Mouse (Mus musculus): Measurements from ENCODE around the gene Gm11634. TPM values are rescaled to one million over a fixed set of nuclear protein-coding genes. Genes with fewer than 3 reads are reported as not detected.
"Not testable (repeated sequence)": the region's sequence is repeated elsewhere in the genome, so short reads cannot be mapped to it uniquely, and the experiment has no call there.

Gm11634 gene
- total RNA-seq (2021) (not detected), polyA plus RNA-seq (2012; rRNA removed) (not detected in 2 replicates)
- long read RNA-seq, result 0 reads

DNA sequence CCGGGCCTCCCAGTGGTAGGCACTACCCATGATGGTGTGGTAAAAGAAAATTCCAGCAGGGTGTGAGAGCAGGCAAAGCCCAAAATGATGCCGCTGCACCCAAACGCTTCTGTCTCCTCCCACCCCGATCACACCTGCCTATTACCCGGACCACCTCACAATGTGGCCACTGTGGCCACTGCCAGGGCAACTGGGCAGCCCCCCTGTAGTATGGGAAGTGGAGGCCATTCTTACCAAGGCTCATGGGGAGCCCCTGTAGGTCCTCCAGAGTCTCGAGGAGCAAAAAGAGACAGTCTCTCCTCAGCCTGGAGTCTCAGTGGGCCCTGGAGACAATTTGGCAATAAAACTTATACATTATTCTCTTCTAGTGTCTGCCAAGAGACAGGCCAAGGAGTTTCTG, at the start of gene Gm11634:
Gm11634 (minus strand) TSS at position 101 of the 400 bp plus-strand sequence.
- DNase-seq, result no peak
- Histone ChIP-seq H3K79me2 (replicated peaks; ENCODE audit: control insufficient read depth, insufficient read depth, low read length) (no peaks in the 10 kb centered on the region), H3K27ac (no peak within 1 kb of the TSS), H3K36me3 (ENCODE audit: control insufficient read depth, insufficient read depth, low read length) (no peaks in the 10 kb centered on the region), H3K27me3 (ENCODE audit: control insufficient read depth, insufficient read depth, low read length) (no peaks in the 10 kb centered on the region), H3K4me3 (no peak within 1 kb of the TSS), H3K9ac (ENCODE audit: low read depth, low read length) (no peak within 1 kb of the TSS), H3K4me1 (ENCODE audit: control insufficient read depth, insufficient read depth, low read length) (no peaks in the 10 kb centered on the region)
- intact Hi-C loops (cut with DNase I), result no loop called here
- WGBS, result 74% methylated on average over 6 of the region's 6 CpGs
- TF ChIP-seq POLR2A (IDR thresholded peaks at IDR 0.05; ENCODE audit: insufficient read depth, low read depth, low read length), result no peak
- TF ChIP-seq EP300 (IDR thresholded peaks at IDR 0.05; ENCODE audit: insufficient read depth, low read depth, low read length), result no peak
- TF ChIP-seq CTCF (IDR thresholded peaks at IDR 0.05), result no peak

DNA sequence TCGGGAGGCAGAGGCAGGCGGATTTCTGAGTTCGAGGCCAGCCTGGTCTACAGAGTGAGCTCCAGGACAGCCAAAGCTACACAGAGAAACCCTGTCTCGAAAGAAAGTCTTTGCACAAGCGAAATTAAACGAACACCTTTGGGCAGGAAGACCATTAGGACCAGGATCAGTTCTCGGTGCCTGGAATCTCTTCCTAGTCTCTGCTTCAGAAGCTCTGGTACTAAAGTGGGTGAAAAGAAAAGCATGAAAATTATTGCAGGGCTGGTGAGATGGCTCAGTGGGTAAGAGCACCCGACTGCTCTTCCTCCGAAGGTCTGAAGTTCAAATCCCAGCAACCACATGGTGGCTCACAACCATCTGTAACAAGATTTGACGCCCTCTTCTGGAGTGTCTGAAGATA, 48.0 kb upstream of the Gm11634 start:
- 93% methylated on average over 10 of the region's 10 CpGs for WGBS
- H3K79me2 ChIP-seq (replicated peaks; ENCODE audit: control insufficient read depth, insufficient read depth, low read length); H3K4me1 ChIP-seq (ENCODE audit: control insufficient read depth, insufficient read depth, low read length); intact Hi-C loops (cut with DNase I); H3K27ac ChIP-seq; H3K27me3 ChIP-seq (ENCODE audit: control insufficient read depth, insufficient read depth, low read length); H3K9ac ChIP-seq (ENCODE audit: low read depth, low read length); H3K4me3 ChIP-seq; DNase-seq; H3K36me3 ChIP-seq (ENCODE audit: control insufficient read depth, insufficient read depth, low read length): not testable (repeated sequence)

- H3K4me1 ChIP-seq (ENCODE audit: control insufficient read depth, insufficient read depth, low read length); H3K36me3 ChIP-seq (ENCODE audit: control insufficient read depth, insufficient read depth, low read length); DNase-seq; intact Hi-C loops (cut with DNase I); H3K27me3 ChIP-seq (ENCODE audit: control insufficient read depth, insufficient read depth, low read length); H3K79me2 ChIP-seq (replicated peaks; ENCODE audit: control insufficient read depth, insufficient read depth, low read length): not testable (repeated sequence)
- 10% methylated on average over 16 of the region's 16 CpGs for WGBS
- H3K4me3 ChIP-seq, result peak overlapping the region; percentile 39; the same call in 1 of the 2 replicates
- H3K27ac ChIP-seq, result peak overlapping the region; percentile 92
- H3K9ac ChIP-seq (ENCODE audit: low read depth, low read length), result peak overlapping the region; percentile 66
These were observed 47.3 kb upstream of the Gm11634 start for GRCm38 (mm10) chr11:101646283-101646794.

- intact Hi-C loops (cut with DNase I); H3K4me1 ChIP-seq (ENCODE audit: control insufficient read depth, insufficient read depth, low read length); H3K79me2 ChIP-seq (replicated peaks; ENCODE audit: control insufficient read depth, insufficient read depth, low read length); H3K27me3 ChIP-seq (ENCODE audit: control insufficient read depth, insufficient read depth, low read length); H3K36me3 ChIP-seq (ENCODE audit: control insufficient read depth, insufficient read depth, low read length): not testable (repeated sequence)
- peak; percentile 70 for TF ChIP-seq POLR2A (IDR thresholded peaks at IDR 0.05; ENCODE audit: insufficient read depth, low read depth, low read length)
- Histone ChIP-seq H3K9ac (ENCODE audit: low read depth, low read length) (peak overlapping the region; percentile 66), H3K4me3 (peak overlapping the region; percentile 39; the same call in 1 of the 2 replicates), H3K27ac (peak overlapping the region; percentile 92)
- DNase-seq, result peak; percentile 77 to 82
- under 1% methylated on average over 44 of the region's 56 CpGs for WGBS
These were observed 46.6 kb upstream of the Gm11634 start for GRCm38 (mm10) chr11:101645411-101646282.

DNA sequence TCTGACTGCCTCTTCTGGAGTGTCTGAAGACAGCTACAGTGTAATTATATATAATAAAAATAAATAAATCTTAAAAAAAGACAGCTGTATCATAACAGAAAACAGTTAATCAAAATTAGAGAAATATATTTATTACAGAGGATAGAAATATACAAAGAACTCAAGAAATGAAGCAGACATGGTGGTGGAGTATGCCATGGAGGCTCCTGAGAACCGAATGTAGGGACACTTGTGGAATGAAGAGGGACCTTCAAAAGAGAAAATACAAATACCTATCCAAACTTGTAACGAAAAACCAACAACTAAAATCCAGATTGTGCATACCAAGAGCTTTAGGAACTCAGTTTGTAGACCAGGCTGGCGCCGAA, 46.0 kb upstream of the Gm11634 start:
- H3K9ac ChIP-seq (ENCODE audit: low read depth, low read length); H3K4me3 ChIP-seq; H3K36me3 ChIP-seq (ENCODE audit: control insufficient read depth, insufficient read depth, low read length); DNase-seq; H3K79me2 ChIP-seq (replicated peaks; ENCODE audit: control insufficient read depth, insufficient read depth, low read length); H3K27me3 ChIP-seq (ENCODE audit: control insufficient read depth, insufficient read depth, low read length); intact Hi-C loops (cut with DNase I); H3K4me1 ChIP-seq (ENCODE audit: control insufficient read depth, insufficient read depth, low read length): not testable (repeated sequence)
- WGBS, result 3% methylated on average over 4 of the region's 4 CpGs
- peak overlapping the region; percentile 33; the same call in 1 of the 2 replicates for H3K27ac ChIP-seq

DNA sequence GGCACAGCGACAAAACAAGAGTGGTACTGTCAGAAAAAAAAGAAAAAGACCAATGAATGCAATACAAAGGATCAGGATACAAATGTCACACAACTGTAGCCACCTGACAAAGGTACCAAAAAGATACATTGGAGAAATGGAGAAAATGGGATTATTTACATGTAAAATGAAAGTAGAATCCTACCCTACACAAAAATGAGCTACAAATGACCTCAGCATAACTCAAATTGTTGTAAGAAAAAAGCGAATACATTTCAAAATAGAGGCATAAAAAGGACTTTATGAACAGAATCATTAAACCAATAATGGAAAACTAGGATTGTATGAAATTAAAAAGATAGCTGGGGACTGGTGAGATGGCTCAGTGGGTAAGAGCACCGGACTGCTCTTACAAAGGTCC, 45.5 kb upstream of the Gm11634 start:
- H3K27ac ChIP-seq, result no peak overlapping the region
- no peaks in the 10 kb centered on the region for H3K27me3 ChIP-seq (ENCODE audit: control insufficient read depth, insufficient read depth, low read length)
- no peak overlapping the region for H3K9ac ChIP-seq (ENCODE audit: low read depth, low read length)
- DNase-seq, result no peak
- no peaks in the 10 kb centered on the region for H3K79me2 ChIP-seq (replicated peaks; ENCODE audit: control insufficient read depth, insufficient read depth, low read length)
- intact Hi-C loops (cut with DNase I), result no loop called here
- H3K4me3 ChIP-seq, result no peak overlapping the region
- 67% methylated on average over 3 of the region's 3 CpGs for WGBS
- H3K36me3 ChIP-seq (ENCODE audit: control insufficient read depth, insufficient read depth, low read length), result no peaks in the 10 kb centered on the region
- H3K4me1 ChIP-seq (ENCODE audit: control insufficient read depth, insufficient read depth, low read length), result peaks cover 4% of the 10 kb centered on the region
- TF ChIP-seq CTCF (IDR thresholded peaks at IDR 0.05) (no peak), POLR2A (IDR thresholded peaks at IDR 0.05; ENCODE audit: insufficient read depth, low read depth, low read length) (no peak), EP300 (IDR thresholded peaks at IDR 0.05; ENCODE audit: insufficient read depth, low read depth, low read length) (no peak)
